Mouse (Mus musculus) forebrain, embryonic 14.5 days (tissue): ENCODE results near the gene Acrbp. TPM values are rescaled to one million over a fixed set of nuclear protein-coding genes. Genes with fewer than 3 reads are reported as not detected.
A peak's percentile ranks its signal among the peaks of the same experiment; 100 is the strongest.

Experiments
- ATAC-seq: fragments of 200-750 bp; cut with Nextera tagmentation; 2 replicates; pipeline ENCODE4 v1.8.0; 2017; ENCODE audit warnings: mild to moderate bottlenecking, moderate library complexity
- DNase-seq: peaks from one replicate; pipeline ENCODE4 v3.0.0-alpha.2; 2015; ENCODE audit warnings: low spot score
- H3K27ac ChIP-seq: fragments of 300-500 bp; sonication (generic); 2 replicates; pipeline ENCODE4 v1.5.1; 2014; ENCODE audit warnings: low read depth, mild to moderate bottlenecking, control low read depth, low read length, moderate library complexity
- H3K27me3 ChIP-seq: fragments of 300-500 bp; sonication (generic); replicated peaks from 2 replicates; pipeline ENCODE4 v1.6.1; 2014; ENCODE audit warnings: low read length, control low read depth, mixed read lengths; ENCODE audit not compliant: control insufficient read depth, insufficient read depth
- H3K36me3 ChIP-seq: fragments of 300-500 bp; sonication (generic); 2 replicates; pipeline ENCODE4 v1.6.1; 2014; ENCODE audit warnings: low read length, control low read depth; ENCODE audit not compliant: control insufficient read depth, insufficient read depth
- H3K4me1 ChIP-seq: fragments of 300-500 bp; sonication (generic); 2 replicates; pipeline ENCODE4 v1.6.1; 2014; ENCODE audit warnings: antibody characterized with exemption, low read length, control low read depth; ENCODE audit not compliant: control insufficient read depth, insufficient read depth
- H3K4me2 ChIP-seq: fragments of 300-500 bp; sonication (generic); 2 replicates; pipeline ENCODE4 v1.6.1; 2014; ENCODE audit warnings: mild to moderate bottlenecking, control low read depth, low read length
- H3K4me3 ChIP-seq: fragments of 300-500 bp; sonication (generic); 2 replicates; pipeline ENCODE4 v1.5.1; 2014; ENCODE audit warnings: low read depth, low read length, control low read depth
- H3K9ac ChIP-seq: fragments of 300-500 bp; sonication (generic); 2 replicates; pipeline ENCODE4 v1.6.1; 2014; ENCODE audit warnings: mild to moderate bottlenecking, low read length, control low read depth, moderate library complexity
- H3K9me3 ChIP-seq: fragments of 300-500 bp; sonication (generic); replicated peaks from 2 replicates; pipeline ENCODE4 v1.6.1; 2016; ENCODE audit warnings: low read length, control low read depth, mixed read lengths; ENCODE audit not compliant: control insufficient read depth
- WGBS: fragments of 180-500 bp; shearing (Covaris S2); extraction: QIAGEN DNeasy Blood & Tissue Kit; methylation state at CpG from one replicate; pipeline ENCODE4 v1.1.7; 2014; 5-methylcytosine and 5-hydroxymethylcytosine counted together
- microRNA-seq: library from miRNA; unstranded; fragments of <30 nt; microRNA quantifications from one replicate; pipeline ENCODE4, GENCODE M21; 2016
- polyA plus RNA-seq: library from polyadenylated mRNA; unstranded; fragments of >200 nt; fragmentation: Nextera tagmentation; extraction: Ambion mirVana; gene quantifications from 2 replicates; pipeline ENCODE4 v1.2.1, GENCODE M21; 2014

Acrbp gene
- polyA plus RNA-seq, 1 experiment from 2014 or later, result 10.2 TPM

GRCm38 (mm10) chr6:125101444-125101843 lies 52.0 kb downstream of the Acrbp start:
- no peak overlapping the region for H3K4me3 ChIP-seq
- no peak overlapping the region for H3K9ac ChIP-seq
- H3K4me2 ChIP-seq, result no peak overlapping the region
- DNase-seq (no peak), ATAC-seq (no peak)
- H3K36me3 ChIP-seq, result peaks cover 87% of the 10 kb centered on the region
- WGBS, result 82% methylated on average over 9 of the region's 9 CpGs
- H3K27ac ChIP-seq, result no peak overlapping the region
- no peaks in the 10 kb centered on the region for H3K9me3 ChIP-seq
- H3K27me3 ChIP-seq, result no peaks in the 10 kb centered on the region
- H3K4me1 ChIP-seq, result peaks cover 27% of the 10 kb centered on the region

- no peak for DNase-seq
- no peak overlapping the region for H3K9ac ChIP-seq
- H3K4me3 ChIP-seq, result no peak overlapping the region
- no peak overlapping the region for H3K27ac ChIP-seq
- peaks cover 9% of the 10 kb centered on the region for H3K4me1 ChIP-seq
- H3K36me3 ChIP-seq, result peaks cover 99% of the 10 kb centered on the region
- WGBS, result 90% methylated on average over 4 of the region's 4 CpGs
- no peak for ATAC-seq
- H3K27me3 ChIP-seq, result no peaks in the 10 kb centered on the region
- no peak overlapping the region for H3K4me2 ChIP-seq
- H3K9me3 ChIP-seq, result 0 out of 2 replicates have a peak, but pooled peaks cover 4% of the 10 kb centered on the region
These were observed 54.7 kb downstream of the Acrbp start for GRCm38 (mm10) chr6:125104223-125104622.

- no peak overlapping the region for H3K9ac ChIP-seq
- H3K4me1 ChIP-seq, result no peaks in the 10 kb centered on the region
- WGBS, result 95% methylated on average over 2 of the region's 2 CpGs
- H3K9me3 ChIP-seq, result 0 out of 2 replicates have a peak, but pooled peaks cover 4% of the 10 kb centered on the region
- no peak overlapping the region for H3K27ac ChIP-seq
- ATAC-seq (no peak), DNase-seq (no peak)
- H3K4me3 ChIP-seq, result no peak overlapping the region
- no peak overlapping the region for H3K4me2 ChIP-seq
- H3K27me3 ChIP-seq, result no peaks in the 10 kb centered on the region
- peaks cover 99% of the 10 kb centered on the region for H3K36me3 ChIP-seq
These were observed 58.2 kb downstream of the Acrbp start for GRCm38 (mm10) chr6:125107705-125108104.

- 90% methylated on average over 14 of the region's 14 CpGs for WGBS
These were observed 59.9 kb downstream of the Acrbp start for GRCm38 (mm10) chr6:125109371-125109770.

GRCm38 (mm10) chr6:125110927-125111326 lies 61.4 kb downstream of the Acrbp start:
- peak; percentile 67 for DNase-seq

More at GRCm38 (mm10) chr6:125109371-125109770, 59.9 kb downstream of the Acrbp start:
- Histone ChIP-seq H3K27ac (no peak overlapping the region), H3K9ac (no peak overlapping the region), H3K36me3 (peaks cover 100% of the 10 kb centered on the region), H3K4me1 (no peaks in the 10 kb centered on the region), H3K4me3 (no peak overlapping the region), H3K27me3 (no peaks in the 10 kb centered on the region), H3K9me3 (0 out of 2 replicates have a peak, but pooled peaks cover 4% of the 10 kb centered on the region), H3K4me2 (no peak overlapping the region)
- DNase-seq, result no peak
- no peak for ATAC-seq

GRCm38 (mm10) chr6:125112553-125112952 lies 63.1 kb downstream of the Acrbp start:
- no peak overlapping the region for H3K27ac ChIP-seq
- H3K4me3 ChIP-seq, result no peak overlapping the region
- H3K4me1 ChIP-seq, result no peaks in the 10 kb centered on the region
- no peaks in the 10 kb centered on the region for H3K9me3 ChIP-seq
- ATAC-seq, result no peak
- no peaks in the 10 kb centered on the region for H3K27me3 ChIP-seq
- 93% methylated on average over 11 of the region's 11 CpGs for WGBS
- no peak overlapping the region for H3K4me2 ChIP-seq
- no peak for DNase-seq
- H3K9ac ChIP-seq, result no peak overlapping the region
- peaks cover 98% of the 10 kb centered on the region for H3K36me3 ChIP-seq

More at GRCm38 (mm10) chr6:125110927-125111326, 61.4 kb downstream of the Acrbp start:
- 89% methylated on average over 7 of the region's 7 CpGs for WGBS
- Histone ChIP-seq H3K9me3 (0 out of 2 replicates have a peak, but pooled peaks cover 4% of the 10 kb centered on the region), H3K4me3 (no peak overlapping the region), H3K4me2 (no peak overlapping the region), H3K9ac (no peak overlapping the region), H3K27me3 (no peaks in the 10 kb centered on the region), H3K27ac (no peak overlapping the region), H3K36me3 (peaks cover 98% of the 10 kb centered on the region), H3K4me1 (no peaks in the 10 kb centered on the region)
- peak; percentile 50; the same call in 1 of the 2 replicates for ATAC-seq

Small RNAs within 50 kb of the gene (microRNA-seq; reads per million reads assigned to microRNA genes)
- gene Mir7045, result not detected

Other genes with a start within 250 kb of the Acrbp start
- gene Spsb2, start 241.0 kb upstream of the Acrbp start, polyA plus RNA-seq, result 4.7 and 5.3 TPM in 2 replicates
- gene Tpi1, start 235.4 kb upstream of the Acrbp start, polyA plus RNA-seq, result 417 and 461 TPM in 2 replicates
- gene Usp5, start 220.2 kb upstream of the Acrbp start, polyA plus RNA-seq, result 154 and 174 TPM in 2 replicates
- 107 and 139 TPM in 2 replicates for gene Cdca3, start 220.1 kb upstream of the Acrbp start, polyA plus RNA-seq
- gene Gnb3, start 209.4 kb upstream of the Acrbp start, polyA plus RNA-seq, result 0.54 and 0.89 TPM in 2 replicates
- 6.2 and 10.1 TPM in 2 replicates for gene P3h3, start 191.9 kb upstream of the Acrbp start, polyA plus RNA-seq
- 11.0 and 13.0 TPM in 2 replicates for gene Gpr162, start 185.7 kb upstream of the Acrbp start, polyA plus RNA-seq
- gene Cd4, start 161.5 kb upstream of the Acrbp start, polyA plus RNA-seq, result 0.29 and 0.38 TPM in 2 replicates
- 1.2 and 2.7 TPM in 2 replicates for gene Lag3, start 138.0 kb upstream of the Acrbp start, polyA plus RNA-seq
- 479 and 481 TPM in 2 replicates for gene Ptms, start 129.6 kb upstream of the Acrbp start, polyA plus RNA-seq
- gene Mlf2, start 118.3 kb upstream of the Acrbp start, polyA plus RNA-seq, result 470 and 520 TPM in 2 replicates
- gene Cops7a, start 84.2 kb upstream of the Acrbp start, polyA plus RNA-seq, result 96.5 and 105 TPM in 2 replicates
- gene Pianp, start 53.0 kb upstream of the Acrbp start, polyA plus RNA-seq, result 22.6 and 28.0 TPM in 2 replicates
- gene Zfp384, start 40.5 kb upstream of the Acrbp start, polyA plus RNA-seq, result 8.4 and 9.8 TPM in 2 replicates
- gene Ing4, start 9.9 kb upstream of the Acrbp start, polyA plus RNA-seq, result 178 and 181 TPM in 2 replicates
- gene Lpar5, start 18.2 kb downstream of the Acrbp start, polyA plus RNA-seq, result 0.21 and 0.81 TPM in 2 replicates
- 61.1 and 66.1 TPM in 2 replicates for gene Chd4, start 46.3 kb downstream of the Acrbp start, polyA plus RNA-seq
- gene Nop2, start 82.2 kb downstream of the Acrbp start, polyA plus RNA-seq, result 46.8 and 52.7 TPM in 2 replicates
- 10.8 and 13.4 TPM in 2 replicates for gene Iffo1, start 95.6 kb downstream of the Acrbp start, polyA plus RNA-seq
- gene Gapdh, start 116.8 kb downstream of the Acrbp start, polyA plus RNA-seq, result 1,676 and 1,964 TPM in 2 replicates
- gene Ncapd2, start 142.0 kb downstream of the Acrbp start, polyA plus RNA-seq, result 64.4 and 67.6 TPM in 2 replicates
- 160 and 179 TPM in 2 replicates for gene Mrpl51, start 142.1 kb downstream of the Acrbp start, polyA plus RNA-seq
- gene Vamp1, start 165.9 kb downstream of the Acrbp start, polyA plus RNA-seq, result 1.7 and 2.7 TPM in 2 replicates
- gene Tapbpl, start 182.2 kb downstream of the Acrbp start, polyA plus RNA-seq, result 1.8 and 2.6 TPM in 2 replicates
- 0.24 and 0.37 TPM in 2 replicates for gene Cd27, start 187.3 kb downstream of the Acrbp start, polyA plus RNA-seq
- 0.15 TPM in 1 of 2 replicates, not detected in the other for gene Tuba3a, start 236.4 kb downstream of the Acrbp start, polyA plus RNA-seq